15 mouse cellular contexts compared by ENCODE assay signal in the genomic region with DNA sequence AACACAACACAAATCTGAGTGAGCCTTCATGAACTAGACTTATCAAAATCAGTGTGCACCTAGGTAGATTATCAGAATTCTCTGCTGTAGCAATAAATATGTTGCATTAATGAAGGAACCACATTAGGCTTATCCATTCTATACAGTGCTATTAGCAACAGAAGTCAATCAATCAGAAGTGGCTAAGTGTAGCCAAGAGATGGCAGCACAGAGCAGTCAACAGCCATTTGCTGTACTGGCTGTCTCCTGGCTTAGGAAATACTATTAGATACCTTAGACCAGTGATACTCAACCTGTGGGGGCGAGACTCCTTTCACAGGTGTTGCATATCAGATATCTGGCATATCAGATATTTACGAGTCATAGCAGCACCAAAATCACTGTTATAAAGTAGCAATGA. TPM values are rescaled to one million over a fixed set of nuclear protein-coding genes. Genes with fewer than 3 reads are reported as not detected.
DNase-seq lines count a peak whose midpoint lies in the region; ATAC-seq and TF ChIP-seq lines count a peak whose summit lies in the region.
"Had no signal": no experiment of that assay in that cellular context is flagged by ENCODE, and none has a peak within 500 bp of the region (broad histone marks: within the 10 kb centered on the region; RNA-seq: fewer than 3 reads in every experiment).

No protein-coding gene starts in this region.

- no peaks in the 10 kb centered on the region for H3K27me3 ChIP-seq in intestine, postnatal 0 days (replicated peaks; ENCODE audit: control insufficient read depth, insufficient read depth, low read length)
- H3K27me3 ChIP-seq in intestine, embryonic 16.5 days (replicated peaks; ENCODE audit: control insufficient read depth, insufficient read depth, low read length), result no peaks in the 10 kb centered on the region
- H3K27me3 ChIP-seq in Patski, result peaks cover 22% of the 10 kb centered on the region
- H3K27me3 ChIP-seq: embryonic facial prominence, embryonic 15.5 days; forebrain, embryonic 15.5 days; heart, embryonic 15.5 days; hindbrain, embryonic 12.5 days had no signal

- H3K4me2 ChIP-seq in intestine, postnatal 0 days (replicated peaks; ENCODE audit: low read depth), result no peak overlapping the region
- H3K4me2 ChIP-seq in intestine, embryonic 16.5 days (ENCODE audit: low read depth, low read length), result no peak overlapping the region
- H3K4me2 ChIP-seq: embryonic facial prominence, embryonic 15.5 days; forebrain, embryonic 15.5 days; heart, embryonic 15.5 days; hindbrain, embryonic 12.5 days had no signal

- H3K4me1 ChIP-seq in intestine, postnatal 0 days (replicated peaks; ENCODE audit: control insufficient read depth, insufficient read depth, low read length), result no peaks in the 10 kb centered on the region
- no peaks in the 10 kb centered on the region for H3K4me1 ChIP-seq in intestine, embryonic 16.5 days (ENCODE audit: control insufficient read depth, insufficient read depth, low read length)
- H3K4me1 ChIP-seq: embryonic facial prominence, embryonic 15.5 days; forebrain, embryonic 15.5 days; heart, embryonic 15.5 days; hindbrain, embryonic 12.5 days had no signal

- in situ Hi-C loops in Patski (cut with MboI; ENCODE audit: low pct_unique_long_range_greater_than_20kb), result no loop called here

- 55% methylated on average over 2 of the region's 2 CpGs for WGBS in intestine, postnatal 0 days
- 57% methylated on average over 2 of the region's 2 CpGs for WGBS in intestine, embryonic 16.5 days

- POLR2A ChIA-PET in Patski (lab: Charles Lee), result no interaction called here

- no peaks in the 10 kb centered on the region for H3K36me3 ChIP-seq in intestine, postnatal 0 days (ENCODE audit: control insufficient read depth, insufficient read depth)
- no peaks in the 10 kb centered on the region for H3K36me3 ChIP-seq in intestine, embryonic 16.5 days (ENCODE audit: control insufficient read depth, insufficient read depth, low read length)
- H3K36me3 ChIP-seq: embryonic facial prominence, embryonic 15.5 days; forebrain, embryonic 15.5 days; heart, embryonic 15.5 days; hindbrain, embryonic 12.5 days had no signal

- CTCF ChIA-PET in Patski (lab: Charles Lee), result interaction anchor here (0.8 to 0.9 kb wide), 2 partner anchors 108 to 121 kb away, joined by 3 read pairs; no protein-coding TSS in a partner anchor

- H3K4me3 ChIP-seq in intestine, postnatal 0 days (ENCODE audit: low read depth, low read length), result no peak overlapping the region
- H3K4me3 ChIP-seq in intestine, embryonic 16.5 days (ENCODE audit: low read length), result no peak overlapping the region
- H3K4me3 ChIP-seq: embryonic facial prominence, embryonic 15.5 days; forebrain, embryonic 15.5 days; heart, embryonic 15.5 days; hindbrain, embryonic 12.5 days had no signal

- H3K9ac ChIP-seq in intestine, postnatal 0 days (ENCODE audit: low read depth, low read length), result no peak overlapping the region
- H3K9ac ChIP-seq in intestine, embryonic 16.5 days (ENCODE audit: low read depth, low read length), result no peak overlapping the region
- H3K9ac ChIP-seq: embryonic facial prominence, embryonic 15.5 days; forebrain, embryonic 15.5 days; heart, embryonic 15.5 days; hindbrain, embryonic 12.5 days had no signal

- no peaks in the 10 kb centered on the region for H3K9me3 ChIP-seq in intestine, postnatal 0 days (ENCODE audit: control insufficient read depth)
- no peaks in the 10 kb centered on the region for H3K9me3 ChIP-seq in intestine, embryonic 16.5 days (ENCODE audit: control insufficient read depth, low read length)
- H3K9me3 ChIP-seq: embryonic facial prominence, embryonic 15.5 days; forebrain, embryonic 15.5 days; heart, embryonic 15.5 days; hindbrain, embryonic 12.5 days had no signal

- DNase-seq in lung, postnatal 36 days, result peak; percentile 1
- no peak for DNase-seq in lung, postnatal 4 days
- no peak for DNase-seq in Patski (ENCODE audit: low read depth, low spot score)
- peak; percentile 2 for DNase-seq in naive thymus-derived CD4-positive, alpha-beta T cell, adult 2 months (ENCODE audit: low read depth)
- no peak for DNase-seq in natural killer cell, adult 2 months (ENCODE audit: low spot score in 2 of 2)
- DNase-seq: gastrocnemius, postnatal 25 days; thymus, postnatal 14 days had no signal

- H3K27ac ChIP-seq in intestine, postnatal 0 days (ENCODE audit: low read depth, low read length), result no peak overlapping the region
- H3K27ac ChIP-seq in intestine, embryonic 16.5 days (ENCODE audit: low read length), result no peak overlapping the region
- H3K27ac ChIP-seq: embryonic facial prominence, embryonic 15.5 days; forebrain, embryonic 15.5 days; heart, embryonic 15.5 days; hindbrain, embryonic 12.5 days; macrophage had no signal

- peak; percentile 53 for TF ChIP-seq CTCF in intestine, postnatal 0 days (IDR thresholded peaks at IDR 0.05; ENCODE audit: low read depth)
- TF ChIP-seq CTCF in Patski (IDR thresholded peaks at IDR 0.05), result peak; percentile 58

- ATAC-seq in intestine, postnatal 0 days, result no peak
- no peak for ATAC-seq in intestine, embryonic 16.5 days
- ATAC-seq in Patski, result no peak
- ATAC-seq: forebrain, embryonic 15.5 days had no signal

RNA-seq across cellular contexts. Expression of a gene that starts 41.2 kb away (rescaled TPM):
- not detected in 2 replicates for polyA plus RNA-seq in intestine, postnatal 0 days (2015; fragmentation: Nextera tagmentation; extraction: Ambion mirVana)
- not detected in 2 replicates for polyA plus RNA-seq in intestine, embryonic 16.5 days (2015; fragmentation: Nextera tagmentation; extraction: Ambion mirVana)
- polyA plus RNA-seq in Patski (2021), result not detected
- polyA plus RNA-seq: embryonic facial prominence, embryonic 15.5 days; forebrain, embryonic 15.5 days; heart, embryonic 15.5 days; hindbrain, embryonic 12.5 days; limb, embryonic 14.5 days; macrophage had no signal

Comparison
In these comparisons a context has a peak if more than half of its experiments do, and no peak if none do; other contexts are left out.
1. DNase-seq: peak in lung, postnatal 36 days (single experiment) and naive thymus-derived CD4-positive, alpha-beta T cell, adult 2 months (single experiment); none in lung, postnatal 4 days (0 of 2), Patski (single experiment) and natural killer cell, adult 2 months (0 of 2).